Mouse (Mus musculus) neural tube, embryonic 12.5 days (tissue): ENCODE measurements around the gene Nnat. TPM values are rescaled to one million over a fixed set of nuclear protein-coding genes. Genes with fewer than 3 reads are reported as not detected.
"Not testable (repeated sequence)": the region's sequence is repeated elsewhere in the genome, so short reads cannot be mapped to it uniquely, and the experiment has no call there.

ENCODE experiments used
- ATAC-seq: fragments of 200-750 bp; cut with Nextera tagmentation; 2 replicates; pipeline ENCODE4 v1.8.0; 2017; ENCODE audit warnings: low read depth, mild to moderate bottlenecking, moderate TSS enrichment, moderate library complexity; ENCODE audit not compliant: low FRiP score
- H3K27ac ChIP-seq: fragments of 300-500 bp; sonication (generic); 2 replicates; pipeline ENCODE4 v1.5.1; 2016
- H3K27me3 ChIP-seq: fragments of 300-500 bp; sonication (generic); replicated peaks from 2 replicates; pipeline ENCODE4 v1.6.1; 2016; ENCODE audit warnings: mild to moderate bottlenecking
- H3K36me3 ChIP-seq: fragments of 300-500 bp; sonication (generic); 2 replicates; pipeline ENCODE4 v1.6.1; 2016; ENCODE audit warnings: mild to moderate bottlenecking
- H3K4me1 ChIP-seq: fragments of 300-500 bp; sonication (generic); 2 replicates; pipeline ENCODE4 v1.6.1; 2016
- H3K4me2 ChIP-seq: fragments of 300-500 bp; sonication (generic); replicated peaks from 2 replicates; pipeline ENCODE4 v1.6.1; 2016; ENCODE audit warnings: mild to moderate bottlenecking
- H3K4me3 ChIP-seq: fragments of 300-500 bp; sonication (generic); 2 replicates; pipeline ENCODE4 v1.5.1; 2016
- H3K9ac ChIP-seq: fragments of 300-500 bp; sonication (generic); 2 replicates; pipeline ENCODE4 v1.6.1; 2016; ENCODE audit warnings: mild to moderate bottlenecking
- H3K9me3 ChIP-seq: fragments of 300-500 bp; sonication (generic); 2 replicates; pipeline ENCODE4 v1.6.1; 2016; ENCODE audit warnings: mild to moderate bottlenecking
- WGBS: fragments of 180-500 bp; shearing (Covaris S2); methylation state at CpG from one replicate; pipeline ENCODE4 v1.1.7; 2016; 5-methylcytosine and 5-hydroxymethylcytosine counted together
- polyA plus RNA-seq: library from polyadenylated mRNA; unstranded; fragments of >200 nt; fragmentation: Nextera tagmentation; extraction: Ambion mirVana; gene quantifications from 2 replicates; pipeline ENCODE4 v1.2.1, GENCODE M21; 2016

Gene Nnat
- polyA plus RNA-seq, 1 experiment from 2014 or later = 3,228 TPM

DNA sequence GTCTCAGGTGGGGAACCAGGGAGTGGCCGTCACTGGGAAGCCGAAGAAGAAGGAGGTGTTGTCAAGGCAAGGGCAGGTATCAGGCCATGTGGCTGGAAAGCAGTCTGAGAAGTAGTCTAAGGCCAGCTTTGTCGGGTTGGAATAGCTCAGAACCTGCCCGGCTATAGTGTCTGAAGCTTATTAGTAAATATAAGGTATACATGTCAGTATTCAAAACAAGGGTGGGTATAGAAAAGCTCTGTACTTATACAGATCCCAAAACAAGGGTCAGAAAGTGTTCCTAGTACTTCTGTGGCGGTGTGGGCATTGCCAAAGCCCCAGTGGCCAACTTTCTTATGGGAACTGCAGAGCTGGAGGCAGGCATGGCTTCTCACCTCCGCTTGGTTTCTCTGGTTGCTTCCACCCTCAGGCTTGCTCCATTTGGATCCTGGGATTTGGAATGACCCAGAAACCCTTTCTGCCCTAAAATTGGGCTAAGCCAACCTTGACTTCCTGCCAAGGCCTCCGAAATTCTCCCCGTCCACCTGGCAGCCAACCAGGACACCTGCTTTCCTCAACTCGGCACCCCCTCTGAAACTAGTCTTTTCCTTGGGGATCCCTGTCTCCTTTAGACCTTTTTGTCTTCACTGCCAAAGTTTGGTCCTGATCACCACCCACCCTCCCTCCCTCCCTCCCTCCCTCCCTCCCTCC, 10.1 kb downstream of the Nnat start:
- no peak for ATAC-seq
- H3K4me2 ChIP-seq = no peak overlapping the region
- no peak overlapping the region for H3K9ac ChIP-seq
- 75% methylated on average over 9 of the region's 9 CpGs for whole genome bisulfite sequencing
- no peaks in the 10 kb centered on the region for H3K27me3 ChIP-seq
- H3K4me1 ChIP-seq = peaks cover 17% of the 10 kb centered on the region
- no peak overlapping the region for H3K27ac ChIP-seq
- H3K4me3 ChIP-seq = no peak overlapping the region
- no peaks in the 10 kb centered on the region for H3K36me3 ChIP-seq
- no peaks in the 10 kb centered on the region for H3K9me3 ChIP-seq

DNA sequence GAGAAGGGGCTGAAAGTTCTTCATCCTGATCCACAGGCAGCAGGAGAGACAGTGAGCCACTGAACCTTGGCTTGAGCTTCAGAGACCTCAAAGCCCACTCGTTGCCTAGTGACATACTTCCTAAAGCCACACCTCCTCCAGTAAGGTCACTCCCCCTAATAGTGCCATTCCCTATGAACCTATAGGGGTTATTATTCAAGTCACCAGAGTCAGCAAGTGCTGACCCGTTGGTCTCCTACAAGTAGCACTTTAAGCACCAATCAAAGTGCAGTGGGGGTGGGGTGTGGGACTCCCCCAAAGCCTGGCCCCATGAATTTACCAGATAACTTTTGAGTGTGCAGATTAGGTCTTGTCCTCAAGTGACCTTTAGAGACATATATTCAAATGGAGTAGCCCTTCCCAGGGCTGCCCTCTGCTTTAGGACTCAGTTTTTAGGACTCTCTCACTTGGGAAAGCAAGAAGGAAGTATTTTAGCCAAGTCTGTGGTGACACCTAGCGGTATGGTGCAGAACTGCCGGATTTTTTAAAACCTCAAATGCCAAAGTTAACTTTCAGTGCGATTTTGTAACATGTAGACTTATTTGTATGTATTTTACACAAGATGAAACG, 11.4 kb downstream of the Nnat start, which contains the start of gene Blcap:
Blcap (minus strand) TSS at position 51 of the 609 bp plus-strand sequence.
- WGBS = 6% methylated on average over 6 of the region's 6 CpGs
- Histone ChIP-seq H3K4me3 (no peak within 1 kb of the TSS), H3K4me1 (peaks cover 13% of the 10 kb centered on the region), H3K36me3 (no peaks in the 10 kb centered on the region), H3K4me2 (no peak within 1 kb of the TSS), H3K27me3 (no peaks in the 10 kb centered on the region), H3K27ac (no peak within 1 kb of the TSS), H3K9ac (no peak within 1 kb of the TSS), H3K9me3 (no peaks in the 10 kb centered on the region)
- ATAC-seq = no peak

DNA sequence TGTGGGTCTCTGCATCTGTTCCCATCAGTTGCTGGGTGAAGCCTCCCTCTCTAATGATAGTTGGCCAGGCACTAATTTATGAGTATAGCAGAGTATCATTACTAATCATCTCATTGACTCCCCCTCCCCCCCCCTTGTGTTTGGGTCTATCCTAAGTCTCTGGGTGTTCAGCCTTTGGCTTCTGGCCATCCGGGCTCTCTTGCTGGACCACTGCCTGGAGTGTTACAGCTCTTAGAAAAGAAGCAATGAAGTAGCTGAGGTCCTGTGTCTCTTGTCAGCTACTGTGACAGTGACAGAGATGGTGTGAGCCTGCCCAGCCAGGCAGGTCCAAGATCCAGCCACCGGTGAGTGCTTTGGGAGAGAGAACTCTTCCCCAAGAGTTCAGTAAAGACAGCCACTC, 12.9 kb downstream of the Nnat start:
- no peak overlapping the region for H3K27ac ChIP-seq
- H3K27me3 ChIP-seq = no peaks in the 10 kb centered on the region
- H3K4me3 ChIP-seq = no peak overlapping the region
- ATAC-seq = no peak
- H3K4me1 ChIP-seq = peaks cover 4% of the 10 kb centered on the region; the same call in 1 of the 2 replicates
- no peak overlapping the region for H3K9ac ChIP-seq
- WGBS = 78% methylated on average over 2 of the region's 2 CpGs
- no peak overlapping the region for H3K4me2 ChIP-seq
- no peaks in the 10 kb centered on the region for H3K36me3 ChIP-seq
- no peaks in the 10 kb centered on the region for H3K9me3 ChIP-seq

DNA sequence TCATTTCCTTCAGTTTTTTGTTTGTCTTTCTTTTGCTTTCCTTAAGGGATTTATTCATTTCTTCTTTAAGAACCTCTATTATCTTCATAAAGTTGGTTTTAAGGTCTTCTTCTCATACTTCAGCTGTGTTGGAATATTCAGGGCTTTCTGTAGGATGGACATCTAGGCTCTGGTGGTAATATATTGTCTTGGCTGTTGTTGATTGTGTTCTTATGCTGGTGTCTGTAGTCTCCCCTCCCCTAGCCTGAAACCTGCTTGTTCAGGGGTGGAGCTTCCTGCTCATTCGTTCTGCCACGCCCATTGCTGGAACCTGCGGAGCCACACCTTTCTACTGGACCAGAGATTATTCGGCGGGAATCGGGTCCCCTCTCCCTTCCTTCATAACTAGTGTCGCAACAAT, 25.5 kb downstream of the Nnat start:
- 23% methylated on average over 7 of the region's 7 CpGs for WGBS
- H3K27me3 ChIP-seq, H3K27ac ChIP-seq, H3K4me2 ChIP-seq, ATAC-seq, H3K36me3 ChIP-seq, H3K9me3 ChIP-seq, H3K4me1 ChIP-seq, H3K4me3 ChIP-seq, H3K9ac ChIP-seq: not testable (repeated sequence)

DNA sequence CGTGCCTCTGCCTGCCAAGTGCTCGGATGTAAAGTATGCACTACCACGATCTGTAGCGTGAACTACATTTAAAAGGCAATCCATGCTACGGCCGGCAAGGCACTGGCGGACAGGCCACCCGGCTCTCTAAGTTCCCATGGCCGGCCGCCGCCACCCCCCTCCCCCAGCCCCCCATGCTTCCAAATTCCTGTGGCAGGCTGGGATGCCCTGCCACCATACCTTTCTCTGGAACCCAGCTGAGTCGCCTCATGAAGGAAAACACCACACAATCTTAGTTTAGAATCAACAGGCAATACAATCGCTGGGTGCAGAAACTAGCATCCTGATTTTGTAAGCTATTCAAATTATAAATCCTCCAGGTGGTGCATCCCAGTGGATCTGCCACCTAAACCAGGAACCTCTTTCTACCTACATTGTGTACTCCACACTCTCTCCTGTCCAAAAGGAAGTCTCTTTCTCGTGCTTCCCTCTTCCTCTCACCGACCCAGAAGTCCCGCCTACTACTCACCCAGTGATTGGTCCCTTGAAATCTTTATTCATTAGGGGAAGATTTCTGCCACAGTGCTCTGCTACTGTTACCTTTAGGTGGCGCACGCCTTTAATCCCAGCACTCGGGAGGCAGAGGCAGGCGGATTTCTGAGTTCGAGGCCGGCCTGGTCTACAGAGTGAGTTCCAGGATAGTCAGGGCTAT, 37.1 kb downstream of the Nnat start:
- H3K36me3 ChIP-seq = no peaks in the 10 kb centered on the region
- WGBS = 61% methylated on average over 22 of the region's 22 CpGs
- no peak overlapping the region for H3K4me3 ChIP-seq
- no peaks in the 10 kb centered on the region for H3K27me3 ChIP-seq
- no peaks in the 10 kb centered on the region for H3K9me3 ChIP-seq
- no peak overlapping the region for H3K27ac ChIP-seq
- ATAC-seq = no peak
- H3K4me1 ChIP-seq = no peaks in the 10 kb centered on the region
- H3K9ac ChIP-seq = no peak overlapping the region
- H3K4me2 ChIP-seq = peak overlapping the region; percentile 33; the same call in 1 of the 2 replicates

DNA sequence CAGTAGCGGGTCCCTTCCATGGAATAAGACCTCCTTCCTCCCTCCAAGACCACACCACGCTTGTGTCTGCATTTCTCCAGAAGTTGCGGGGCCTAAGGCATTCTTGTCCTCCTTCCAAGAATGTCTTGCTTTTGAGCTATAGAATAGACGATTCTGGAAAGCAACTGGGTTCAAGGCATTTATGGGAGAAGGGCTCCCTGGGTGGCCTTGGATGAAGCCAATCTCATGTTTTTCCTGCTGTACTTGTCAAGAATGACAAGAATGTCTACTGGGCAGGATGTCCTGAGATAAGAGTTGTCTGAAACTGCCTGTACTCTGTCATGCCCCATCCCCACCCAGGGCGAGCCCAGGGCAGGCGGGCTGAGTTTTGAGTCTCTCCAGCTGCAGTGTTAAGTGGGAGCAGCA, 41.6 kb downstream of the Nnat start:
- 80% methylated on average over 6 of the region's 6 CpGs for WGBS
- Histone ChIP-seq H3K9me3 (no peaks in the 10 kb centered on the region), H3K27me3 (no peaks in the 10 kb centered on the region; the same call in 1 of the 2 replicates), H3K4me3 (no peak overlapping the region), H3K4me2 (no peak overlapping the region), H3K27ac (no peak overlapping the region), H3K4me1 (no peaks in the 10 kb centered on the region), H3K36me3 (no peaks in the 10 kb centered on the region), H3K9ac (no peak overlapping the region)
- ATAC-seq = no peak

DNA sequence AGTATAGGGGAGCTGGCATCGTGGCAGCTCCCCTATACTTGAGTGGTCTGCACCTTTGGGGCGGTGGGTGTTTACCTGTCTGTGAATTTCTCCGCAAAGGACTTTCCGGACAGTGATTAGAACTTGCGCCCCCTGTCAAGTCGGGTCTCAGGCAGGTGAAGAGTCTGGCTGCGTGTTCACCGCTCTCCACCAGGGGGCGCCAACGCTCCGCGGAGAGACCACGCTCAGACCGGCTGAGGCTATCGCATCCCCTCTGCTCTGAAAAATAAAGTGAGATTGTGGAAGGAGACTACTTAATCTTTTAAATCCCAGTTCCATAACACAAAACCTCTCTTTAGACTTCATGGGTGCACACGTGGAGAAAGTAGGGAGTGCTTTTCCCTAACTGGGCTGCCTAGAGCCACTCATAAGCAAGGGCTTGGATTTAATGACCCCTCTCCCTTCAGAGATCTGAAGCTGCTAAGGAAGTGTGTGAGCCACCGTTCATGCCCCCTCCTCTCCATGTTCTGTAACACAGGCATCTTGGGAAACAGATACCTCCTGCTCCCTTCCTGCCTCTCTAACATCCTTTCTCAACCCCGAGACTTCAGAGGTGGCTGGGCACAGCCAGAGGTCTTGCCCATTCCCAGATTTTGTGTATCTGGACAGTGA, 45.3 kb downstream of the Nnat start:
- WGBS = 6% methylated on average over 18 of the region's 18 CpGs
- H3K4me2 ChIP-seq = no peak overlapping the region
- no peaks in the 10 kb centered on the region for H3K9me3 ChIP-seq
- no peak overlapping the region for H3K27ac ChIP-seq
- peaks cover 8% of the 10 kb centered on the region; the same call in 1 of the 2 replicates for H3K4me1 ChIP-seq
- H3K4me3 ChIP-seq = no peak overlapping the region
- H3K36me3 ChIP-seq = no peaks in the 10 kb centered on the region
- no peak overlapping the region for H3K9ac ChIP-seq
- H3K27me3 ChIP-seq = no peaks in the 10 kb centered on the region; the same call in 1 of the 2 replicates
- no peak for ATAC-seq

DNA sequence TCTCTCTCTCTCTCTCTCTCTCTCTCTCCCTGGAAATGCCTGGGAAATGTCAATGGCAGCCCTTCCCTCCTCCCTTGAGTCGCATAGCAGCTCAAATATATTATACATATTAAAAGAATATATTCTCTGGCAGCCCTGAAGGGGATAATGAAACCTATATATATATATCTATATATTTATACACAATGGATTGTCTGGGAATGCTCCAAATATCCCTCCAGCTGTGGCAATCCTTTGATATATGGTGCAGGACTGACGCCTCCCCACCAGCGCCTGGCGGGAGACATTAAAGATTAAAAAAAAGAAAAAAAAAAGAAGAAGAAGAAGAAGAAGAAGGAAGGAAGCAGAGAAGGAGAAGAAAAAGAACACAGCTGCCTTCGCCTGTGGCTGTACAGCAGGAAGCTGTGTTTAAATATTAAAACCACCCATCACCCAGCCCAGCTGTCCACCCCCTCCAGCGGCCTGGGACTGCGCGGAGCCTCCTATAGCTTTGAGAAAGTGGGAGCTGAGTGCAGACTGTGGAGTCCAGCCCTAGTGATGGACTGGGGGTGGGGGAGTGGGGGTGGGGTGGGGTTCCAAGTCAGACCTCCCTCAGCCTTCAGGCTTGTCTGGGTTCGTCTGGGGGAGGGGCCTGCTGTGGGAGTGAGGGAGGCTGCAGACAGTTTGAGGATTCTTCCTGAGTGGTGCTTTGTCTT, 47.8 kb downstream of the Nnat start:
- ATAC-seq = no peak
- H3K27ac ChIP-seq = no peak overlapping the region

DNA sequence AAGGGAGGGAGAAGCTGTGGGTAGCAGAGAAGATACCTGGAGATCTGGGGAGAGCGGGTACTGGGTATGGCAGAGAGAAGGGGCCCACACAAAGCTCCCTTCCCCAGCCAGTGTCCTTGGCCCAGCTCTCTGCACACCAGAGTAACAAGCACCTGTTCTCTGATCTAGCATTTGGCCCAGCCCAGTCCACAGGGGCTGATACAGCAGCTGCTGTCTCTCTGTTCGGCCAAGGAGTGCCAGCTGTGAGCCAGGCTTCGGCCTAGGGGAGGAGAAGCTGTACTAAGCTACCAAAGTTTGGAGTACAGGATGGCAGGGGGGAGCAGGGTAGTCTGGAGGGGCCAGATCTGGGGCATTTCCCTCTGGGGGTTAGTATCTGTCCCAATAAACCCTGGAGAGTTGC, 51.9 kb downstream of the Nnat start:
- no peaks in the 10 kb centered on the region for H3K36me3 ChIP-seq
- H3K27ac ChIP-seq = no peak overlapping the region
- no peak overlapping the region for H3K4me3 ChIP-seq
- no peak overlapping the region for H3K4me2 ChIP-seq
- H3K4me1 ChIP-seq = peaks cover 14% of the 10 kb centered on the region
- H3K27me3 ChIP-seq = 0 out of 2 replicates have a peak, but pooled peaks cover 4% of the 10 kb centered on the region
- H3K9ac ChIP-seq = no peak overlapping the region
- WGBS = 85% methylated on average over 3 of the region's 3 CpGs
- no peaks in the 10 kb centered on the region for H3K9me3 ChIP-seq
- no peak for ATAC-seq

More for the DNA sequence above, 47.8 kb downstream of the Nnat start:
- H3K4me3 ChIP-seq = no peak overlapping the region
- H3K4me2 ChIP-seq = 0 out of 2 replicates have a peak overlapping the region, but pooled peaks have one; percentile 28
- H3K9me3 ChIP-seq = no peaks in the 10 kb centered on the region
- 44% methylated on average over 9 of the region's 9 CpGs for WGBS
- no peaks in the 10 kb centered on the region for H3K36me3 ChIP-seq
- no peak overlapping the region for H3K9ac ChIP-seq
- H3K4me1 ChIP-seq = peaks cover 8% of the 10 kb centered on the region; the same call in 1 of the 2 replicates
- no peaks in the 10 kb centered on the region; the same call in 1 of the 2 replicates for H3K27me3 ChIP-seq
